Mouse (Mus musculus) 416B (cell line): ENCODE measurements around the gene Adipor2.
A peak's percentile ranks its signal among the peaks of the same experiment; 100 is the strongest.
"Not testable (repeated sequence)": the region's sequence is repeated elsewhere in the genome, so short reads cannot be mapped to it uniquely, and the experiment has no call there.

Experiments used
- DNase-seq: peaks from one replicate; pipeline ENCODE4 v3.0.0; 2011; ENCODE audit warnings: low read depth

Adipor2 gene

DNA sequence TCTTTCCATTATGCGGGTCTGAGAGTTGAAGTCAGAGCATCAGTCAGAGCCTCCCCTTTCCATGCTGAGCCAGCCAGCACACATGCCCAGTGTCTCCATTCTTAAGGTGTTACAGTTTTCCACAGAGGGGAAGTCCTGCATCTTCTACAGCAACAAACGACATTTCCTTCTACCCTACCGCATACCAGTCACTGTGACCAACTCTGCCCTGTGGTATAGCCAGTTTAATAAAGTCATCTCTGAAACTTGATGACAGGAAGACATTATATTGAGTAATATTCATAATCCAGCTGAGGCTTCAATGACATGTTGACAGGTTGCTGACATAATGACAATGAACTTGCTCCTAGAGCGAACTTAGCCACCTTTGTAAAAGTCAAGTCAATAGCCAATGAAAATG is 26.8 kb downstream of the Adipor2 start:
- DNase-seq, result peak; percentile 85

DNA sequence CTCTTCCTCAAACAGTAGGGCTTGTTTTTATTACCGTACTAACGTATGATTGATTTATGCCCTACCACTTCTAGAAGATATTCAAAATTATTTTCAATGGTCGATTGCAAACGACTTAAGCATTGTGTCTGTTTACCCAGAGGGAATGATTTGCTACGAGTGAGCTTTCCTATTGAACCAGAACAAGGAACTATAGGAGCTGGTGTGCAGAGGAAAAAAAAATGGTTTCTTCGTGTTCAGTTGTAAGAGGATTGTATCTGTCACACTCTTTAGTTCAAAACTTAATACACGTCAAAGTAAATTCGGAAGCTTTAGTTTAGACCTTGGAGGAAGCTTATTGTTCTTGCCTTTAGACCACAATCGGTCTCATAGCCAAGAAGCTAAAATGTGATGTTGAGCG is 28.4 kb downstream of the Adipor2 start:
- DNase-seq, result no peak

DNA sequence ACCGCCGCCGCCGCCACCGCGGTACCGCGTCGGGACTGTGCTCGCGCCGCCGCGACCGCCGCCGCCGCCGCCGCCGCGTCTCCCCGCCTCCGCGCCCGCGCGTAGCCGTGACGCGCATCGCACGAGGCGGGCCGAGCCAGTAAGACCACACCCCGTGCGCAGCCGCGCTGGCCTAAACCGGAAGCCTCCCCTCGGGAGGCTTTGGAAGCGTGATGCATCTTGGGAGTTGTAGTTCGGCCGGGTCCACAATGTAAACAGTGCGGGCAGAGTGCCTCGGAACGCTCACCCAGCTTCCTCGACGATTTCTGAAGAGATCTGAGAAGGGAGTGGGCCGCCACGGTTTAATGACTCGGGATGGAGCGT is 28.9 kb downstream of the Adipor2 start:
- DNase-seq, result peak; percentile 96

DNA sequence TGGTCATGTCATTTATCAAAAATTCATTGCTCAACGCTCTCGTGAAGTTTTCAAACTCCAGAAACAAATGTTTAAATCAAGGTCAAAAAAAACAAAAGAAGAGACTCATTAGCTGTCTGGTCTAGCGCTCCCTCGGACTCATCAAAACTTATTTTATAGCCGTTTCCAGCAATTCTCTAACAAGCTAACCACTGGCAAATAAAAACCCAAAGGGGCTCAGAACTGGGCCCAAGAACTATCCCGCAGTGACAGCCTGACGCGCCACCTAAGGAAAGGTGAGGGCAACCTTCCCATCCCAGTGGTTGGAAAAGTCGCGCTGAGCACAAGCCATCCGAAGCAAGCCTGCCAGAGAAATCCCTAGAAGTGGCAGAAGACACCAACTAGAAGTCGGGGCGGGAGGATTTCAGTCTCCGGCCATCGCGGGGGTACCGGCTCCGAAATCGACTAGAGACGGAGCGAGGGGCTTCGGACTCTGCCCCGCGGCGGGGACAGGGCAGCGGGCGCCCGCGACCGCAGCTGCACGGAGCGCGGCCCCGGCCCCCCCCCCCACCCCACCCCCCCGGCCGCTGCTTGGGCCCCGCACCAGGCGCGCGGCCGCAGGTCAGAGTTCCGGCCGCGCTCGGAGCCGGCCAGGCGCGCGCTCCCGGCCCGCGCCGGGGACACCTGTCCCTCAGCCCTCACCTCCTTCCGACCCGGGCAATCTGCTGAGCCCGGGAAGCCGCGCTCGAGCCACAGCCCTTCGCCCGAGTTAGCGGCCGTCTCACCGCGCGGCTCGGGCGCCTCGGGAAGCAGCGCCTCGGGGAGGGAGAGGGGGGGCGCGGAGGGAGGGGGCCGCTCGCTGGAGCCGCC is 29.5 kb downstream of the Adipor2 start:
- DNase-seq, result peak; percentile 41

DNA sequence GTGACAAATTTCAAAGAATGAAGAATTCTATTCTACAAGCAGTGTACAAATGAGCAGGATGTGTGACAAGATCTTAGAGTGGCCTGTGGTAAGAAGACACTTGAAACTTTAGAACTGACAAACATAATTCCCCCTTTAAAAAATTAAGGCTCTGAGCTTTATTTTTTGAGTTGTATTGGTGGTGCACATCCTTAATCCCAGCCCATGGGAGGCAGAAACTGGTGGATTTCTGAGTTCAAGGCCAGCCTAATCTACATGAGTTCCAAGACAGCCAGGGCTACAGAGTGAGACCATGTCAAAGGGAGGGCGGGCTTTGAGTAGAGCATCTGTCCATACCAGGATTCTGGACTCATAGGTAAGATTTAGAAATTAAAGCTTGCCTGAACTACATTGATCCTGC is 30.7 kb downstream of the Adipor2 start:
- DNase-seq, result peak; percentile 65

DNA sequence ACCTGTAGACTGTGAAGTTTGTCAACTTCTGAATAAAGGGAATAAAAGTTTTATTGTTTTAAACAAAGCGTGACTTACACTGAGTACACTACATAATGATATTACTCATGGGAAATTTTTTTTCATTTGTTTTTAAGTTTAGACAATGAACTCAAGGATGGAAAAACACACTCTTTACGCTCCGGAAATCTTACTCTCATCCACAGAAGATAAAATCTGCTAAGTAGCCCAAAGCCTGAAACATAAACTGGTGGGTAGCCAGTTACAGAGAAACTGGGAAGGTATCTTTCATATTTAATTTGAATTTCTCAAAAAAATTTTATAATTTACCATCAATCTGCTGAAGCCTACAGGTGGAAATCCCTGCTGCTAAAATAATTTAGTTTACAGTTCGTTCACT is 31.1 kb downstream of the Adipor2 start:
- DNase-seq, result peak; percentile 66

DNA sequence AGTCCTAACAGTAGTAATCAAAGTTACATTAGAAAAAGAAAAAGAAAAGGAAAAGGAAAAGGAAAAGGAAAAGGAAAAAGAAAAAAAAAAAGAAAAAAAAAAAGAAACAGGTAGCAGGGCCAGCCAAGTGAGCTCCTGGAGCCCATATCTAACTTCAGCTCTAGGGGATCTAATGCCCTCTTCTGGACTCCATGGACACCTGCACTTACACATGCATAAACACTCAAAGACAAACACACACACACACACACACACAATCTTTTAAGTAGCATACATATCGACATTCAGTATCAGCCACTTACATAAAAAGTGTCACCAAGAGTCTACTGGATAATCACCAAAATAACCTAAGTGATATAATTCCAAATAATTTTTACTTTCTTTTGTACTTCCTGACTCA is 31.8 kb downstream of the Adipor2 start:
- peak; percentile 69 for DNase-seq

DNA sequence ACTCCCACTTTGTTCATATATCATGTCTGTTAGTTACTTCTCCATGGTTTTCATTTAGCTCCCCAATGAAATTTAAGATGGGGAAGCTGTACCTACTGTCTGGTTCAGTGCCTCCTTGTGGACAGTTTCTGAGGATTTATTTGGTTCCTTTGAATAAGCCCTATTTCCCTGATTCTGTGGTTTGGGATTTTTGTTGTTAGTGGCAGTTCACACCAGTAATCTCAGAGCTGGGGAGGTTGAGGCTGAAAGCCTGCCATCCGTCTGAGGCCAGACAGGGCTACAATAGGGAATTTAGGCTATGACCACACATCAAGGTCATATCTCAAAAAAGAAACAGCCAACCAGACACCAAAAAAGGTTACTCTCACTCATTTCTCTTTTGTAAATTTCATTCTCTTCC is 38.9 kb downstream of the Adipor2 start:
- DNase-seq, result peak; percentile 62

DNA sequence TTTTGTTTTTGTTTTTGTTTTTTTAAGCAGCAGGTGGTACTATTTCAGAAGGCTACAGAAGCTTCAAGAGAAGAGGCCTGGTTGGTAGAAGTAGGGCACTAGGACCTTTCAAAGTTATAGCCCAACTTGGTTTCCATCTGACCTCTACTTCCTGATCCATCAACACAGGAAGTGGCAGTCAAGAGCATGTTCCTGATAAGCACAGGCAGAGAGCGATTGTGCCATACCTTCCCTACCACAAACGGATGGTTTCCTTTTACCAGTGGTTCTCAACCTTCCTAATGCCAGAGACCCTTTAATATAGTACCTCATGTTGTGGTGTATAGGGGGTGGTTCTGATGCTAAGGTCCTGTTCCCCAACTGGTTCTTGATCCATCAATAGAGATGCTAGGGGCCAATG is 39.9 kb downstream of the Adipor2 start:
- DNase-seq, result peak; percentile 99

DNA sequence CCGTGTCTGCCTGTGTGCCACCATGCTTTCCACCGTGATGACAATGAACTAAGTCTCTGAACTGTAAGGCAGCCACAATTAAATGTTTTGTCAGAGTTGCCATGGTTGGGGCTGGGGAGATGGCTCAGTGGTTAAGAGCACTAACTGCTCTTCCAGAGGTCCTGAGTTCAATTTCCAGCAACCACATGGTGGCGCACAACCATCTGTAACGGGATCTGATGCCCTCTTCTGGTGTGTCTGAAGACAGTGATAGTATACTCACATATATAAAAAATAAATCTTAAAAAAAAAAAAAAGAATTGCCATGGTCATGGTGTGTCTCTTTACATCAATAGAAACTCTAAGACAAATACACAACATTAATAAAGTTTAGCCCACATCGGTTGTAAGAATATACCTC is 42.5 kb downstream of the Adipor2 start:
- DNase-seq, result no peak

DNA sequence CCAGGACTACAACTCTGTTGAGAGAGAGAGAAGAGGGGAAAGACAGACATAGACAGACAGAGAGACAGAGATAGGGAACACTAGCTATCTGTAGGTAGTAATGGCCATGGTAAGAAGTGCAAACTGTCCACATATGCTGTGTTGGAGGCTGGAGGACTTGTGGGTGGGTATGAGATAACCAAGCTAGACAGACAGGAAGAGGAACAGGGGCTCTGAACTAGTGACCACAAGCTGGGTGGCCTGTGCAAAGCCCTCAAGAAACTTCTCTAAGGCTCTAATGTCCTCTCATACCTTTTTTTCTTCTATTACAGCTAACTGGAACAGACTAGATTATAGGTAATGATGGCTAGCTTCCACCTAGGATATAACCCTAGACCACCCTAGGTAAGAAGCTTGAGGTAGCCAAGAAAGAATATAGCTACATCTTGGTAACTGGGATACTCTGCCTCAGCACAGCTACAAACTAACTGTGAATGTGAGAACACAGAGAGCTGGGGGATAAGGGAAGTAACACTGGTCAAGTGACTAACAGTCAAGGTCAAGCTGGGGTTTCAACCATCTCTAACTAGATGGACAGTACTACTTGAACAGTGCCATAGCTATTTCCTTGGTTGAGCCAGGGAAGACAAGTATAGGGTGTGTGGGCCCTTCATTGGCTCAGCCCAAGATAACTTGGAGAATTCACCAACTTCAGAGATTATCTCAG is 44.4 kb downstream of the Adipor2 start:
- peak; percentile 85 for DNase-seq

DNA sequence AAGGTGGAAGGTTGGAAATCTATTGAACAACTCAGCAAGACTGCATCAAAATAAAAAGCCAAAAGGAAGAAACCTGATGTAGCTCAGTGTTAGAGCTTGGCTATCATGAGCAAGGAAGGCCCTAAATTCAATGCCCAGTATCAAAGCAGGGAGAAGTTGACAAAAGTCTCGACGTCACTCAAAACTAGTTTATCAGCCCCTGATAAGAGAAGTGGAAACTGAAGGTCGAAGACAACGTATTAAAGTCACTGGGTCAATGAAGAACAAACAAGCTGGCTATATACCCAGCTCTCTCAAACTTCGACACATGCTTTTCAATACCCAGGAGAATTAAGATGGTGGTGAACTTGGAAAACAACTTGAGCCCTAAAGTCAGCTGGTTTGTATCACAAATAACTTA is 45.3 kb downstream of the Adipor2 start:
- no peak for DNase-seq

DNA sequence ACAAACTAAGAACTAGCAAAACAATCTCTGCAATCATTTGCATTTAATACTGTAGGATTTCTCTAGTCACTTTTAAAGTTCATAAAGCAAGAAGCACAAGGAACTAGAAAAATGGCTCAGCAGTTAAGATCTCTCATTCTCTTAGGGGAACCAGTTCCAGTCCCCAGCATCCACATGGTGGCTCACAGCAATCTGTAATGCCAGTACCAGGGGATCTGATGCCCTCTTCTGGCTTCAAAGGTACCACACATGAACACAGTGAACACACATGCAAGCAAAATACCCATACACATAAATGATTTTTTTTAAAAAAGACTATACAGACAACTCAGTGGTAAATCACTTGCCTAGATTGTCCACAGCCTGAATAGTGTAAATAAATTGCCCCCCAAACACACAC is 45.9 kb downstream of the Adipor2 start:
- DNase-seq, result peak; percentile 70

DNA sequence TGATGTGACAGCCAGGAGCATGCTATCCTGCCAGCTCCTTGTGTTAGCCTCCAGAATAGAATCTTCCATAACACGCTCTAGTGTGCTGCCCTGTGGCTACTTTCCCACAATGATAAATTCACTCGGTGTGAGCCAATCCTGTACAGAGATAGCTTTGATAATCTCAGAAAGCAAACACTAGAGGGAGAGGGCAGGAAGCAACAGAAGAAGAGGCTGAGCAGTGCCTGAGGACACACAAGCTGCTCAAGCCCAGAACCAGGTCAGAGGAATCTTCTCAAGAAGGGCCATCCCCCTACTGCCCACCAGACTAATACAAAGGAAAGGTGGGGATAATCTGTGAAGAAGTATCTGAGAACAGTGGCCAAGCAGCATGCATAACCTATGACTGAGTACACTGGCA is 50.1 kb downstream of the Adipor2 start:
- DNase-seq, result no peak

DNA sequence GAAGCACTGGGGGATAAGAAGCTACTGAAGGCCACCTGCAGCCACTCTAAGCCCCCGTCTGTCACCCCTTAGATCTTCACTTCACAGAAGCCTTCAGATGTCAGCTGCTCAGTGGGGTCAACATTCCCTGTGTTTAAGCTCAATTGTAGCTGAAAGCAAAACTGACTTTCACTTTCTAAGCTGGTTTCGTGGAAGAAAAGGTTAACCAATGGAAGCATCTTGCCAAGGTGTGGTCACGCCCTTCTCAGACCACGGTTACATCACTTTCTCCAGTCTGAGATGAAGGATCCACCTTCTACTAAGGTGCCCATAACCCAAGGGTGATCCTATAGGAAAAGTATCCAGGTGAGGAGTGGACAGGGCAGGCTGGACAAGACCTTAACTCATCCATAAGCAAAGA is 50.7 kb downstream of the Adipor2 start:
- not testable (repeated sequence) for DNase-seq

DNA sequence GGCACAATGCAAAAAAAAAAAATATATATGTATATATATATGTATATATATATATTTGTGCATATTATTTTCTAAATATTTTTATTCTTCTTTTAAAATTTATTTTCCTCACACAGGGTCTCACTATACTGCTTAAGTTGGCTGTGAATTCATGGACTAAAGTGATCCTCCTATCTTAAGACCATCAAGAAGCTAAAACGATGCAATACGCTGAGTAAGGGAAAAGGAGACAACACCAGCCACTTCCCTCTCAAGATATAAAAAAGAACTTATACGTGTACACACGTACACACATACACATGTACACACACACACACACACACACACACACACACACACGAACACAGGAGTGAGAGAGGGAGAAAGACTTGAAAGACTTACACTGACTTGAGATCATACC is 53.9 kb downstream of the Adipor2 start:
- DNase-seq, result no peak

DNA sequence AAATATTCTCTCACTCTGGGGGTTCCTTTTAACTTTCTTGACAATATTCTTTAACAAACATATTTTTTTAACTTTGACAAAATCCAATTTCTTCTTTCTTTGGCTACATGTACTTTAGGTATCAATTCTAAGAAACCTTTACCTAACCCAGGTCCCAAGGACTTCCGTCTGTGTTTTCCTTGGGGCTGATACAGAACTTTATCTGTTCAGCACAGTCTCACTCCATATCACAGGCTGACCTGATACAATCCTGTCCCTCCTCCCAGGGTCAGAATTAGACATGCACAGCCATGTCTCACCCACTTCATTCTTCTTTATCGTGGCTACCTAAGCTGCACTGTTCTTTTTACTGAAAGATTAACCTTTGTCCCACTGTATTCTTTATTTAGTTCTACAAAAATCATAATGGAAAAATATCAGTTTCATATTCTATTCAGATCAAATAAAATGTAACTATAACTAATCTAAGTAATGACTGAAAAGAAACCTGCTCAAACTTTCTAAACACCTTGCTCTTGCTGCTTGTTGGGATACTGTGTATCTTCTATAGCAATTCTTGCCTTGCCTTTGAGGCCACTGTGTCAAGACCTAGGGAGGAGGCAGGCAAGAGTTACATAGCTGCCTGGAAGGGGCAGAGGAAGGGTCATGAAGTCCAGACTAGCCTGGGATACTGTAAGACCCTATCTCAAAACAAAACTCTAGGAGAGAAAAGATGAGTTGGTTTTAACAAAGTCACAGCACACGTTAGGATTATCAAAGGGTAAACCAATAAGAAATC is 56.4 kb downstream of the Adipor2 start:
- no peak for DNase-seq

DNA sequence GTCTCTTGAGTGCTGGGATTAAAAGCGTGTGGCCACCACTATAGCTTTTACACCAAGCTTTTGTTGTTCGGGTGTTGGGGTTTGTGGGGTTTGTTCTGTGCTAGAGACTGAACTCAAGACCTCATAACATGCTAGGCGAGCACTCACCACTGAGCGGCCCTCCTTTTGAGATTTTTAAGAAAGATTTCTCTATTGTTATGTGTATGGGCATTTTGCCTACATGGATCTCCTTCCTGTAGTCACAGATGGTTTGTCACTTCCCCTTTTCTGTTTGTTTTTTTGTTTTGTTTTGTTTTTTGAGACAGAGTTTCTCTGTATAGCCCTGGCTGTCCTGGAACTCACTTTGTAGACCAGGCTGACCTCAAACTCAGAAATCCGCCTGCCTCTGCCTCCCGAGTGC is 57.3 kb downstream of the Adipor2 start:
- peak; percentile 51 for DNase-seq

DNA sequence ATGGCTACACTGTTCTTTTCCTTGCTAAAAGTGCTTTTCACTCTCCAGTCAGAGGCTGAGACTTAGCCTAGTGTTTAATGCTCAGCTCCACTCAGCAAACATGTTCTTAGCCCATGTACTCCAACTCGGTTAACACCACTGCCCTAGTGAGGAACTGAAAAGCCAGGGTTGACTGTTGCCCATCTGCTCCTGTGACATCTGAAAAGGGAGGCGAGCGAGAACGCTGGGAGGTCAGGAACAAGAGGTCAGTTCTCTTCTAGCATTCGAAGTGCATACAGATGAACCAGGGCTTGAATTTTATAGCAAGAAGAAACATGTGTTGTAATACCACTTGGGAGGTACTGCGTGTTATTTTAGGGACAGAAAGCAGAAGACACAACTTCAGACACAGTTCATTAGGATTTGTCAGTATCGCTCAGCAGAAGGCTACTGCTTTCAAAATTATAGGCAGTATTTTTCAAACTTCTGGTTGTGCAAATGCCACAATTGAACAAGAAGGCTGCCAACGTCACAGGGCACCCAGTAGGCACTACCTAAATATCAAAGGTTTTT is 59.4 kb downstream of the Adipor2 start:
- no peak for DNase-seq

DNA sequence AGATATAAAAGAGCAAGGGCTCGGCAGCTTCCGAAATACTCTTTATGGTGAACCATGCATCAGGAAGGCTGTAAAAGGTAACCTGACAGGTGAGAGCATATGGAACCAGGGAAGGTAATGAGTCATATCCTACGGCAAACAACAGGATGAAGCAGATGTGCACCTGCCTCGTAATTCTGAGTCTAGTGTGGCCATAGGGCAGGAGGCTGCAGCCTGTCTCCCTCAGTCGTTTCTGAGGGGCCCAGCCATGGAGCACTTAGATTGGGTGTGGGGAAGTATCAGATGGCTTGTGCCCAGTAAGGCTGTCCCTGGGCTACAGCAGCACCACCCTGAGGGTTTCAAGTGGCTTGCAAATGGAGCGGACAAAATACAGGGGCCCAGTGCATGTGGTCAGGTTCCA is 65.0 kb downstream of the Adipor2 start:
- no peak for DNase-seq

DNA sequence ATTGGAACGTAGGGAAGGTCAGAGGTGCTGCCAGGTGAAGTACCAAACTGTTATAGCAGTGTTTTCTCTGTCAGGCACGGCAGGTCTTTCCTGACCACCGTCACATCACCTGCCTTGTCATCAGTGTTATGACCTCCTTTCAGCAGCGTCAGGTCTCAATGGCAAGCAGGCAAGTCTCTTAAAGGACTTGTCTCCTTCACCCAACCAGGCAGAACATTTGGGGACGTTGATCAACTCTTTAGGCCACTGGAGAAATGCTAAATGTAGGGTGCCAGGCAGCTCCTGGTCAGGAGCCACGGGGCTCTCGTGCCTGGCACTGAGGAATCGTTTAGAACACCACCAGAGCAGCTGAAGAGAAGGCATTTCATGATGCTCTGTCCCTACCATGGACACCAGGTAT is 65.8 kb downstream of the Adipor2 start:
- DNase-seq, result no peak

DNA sequence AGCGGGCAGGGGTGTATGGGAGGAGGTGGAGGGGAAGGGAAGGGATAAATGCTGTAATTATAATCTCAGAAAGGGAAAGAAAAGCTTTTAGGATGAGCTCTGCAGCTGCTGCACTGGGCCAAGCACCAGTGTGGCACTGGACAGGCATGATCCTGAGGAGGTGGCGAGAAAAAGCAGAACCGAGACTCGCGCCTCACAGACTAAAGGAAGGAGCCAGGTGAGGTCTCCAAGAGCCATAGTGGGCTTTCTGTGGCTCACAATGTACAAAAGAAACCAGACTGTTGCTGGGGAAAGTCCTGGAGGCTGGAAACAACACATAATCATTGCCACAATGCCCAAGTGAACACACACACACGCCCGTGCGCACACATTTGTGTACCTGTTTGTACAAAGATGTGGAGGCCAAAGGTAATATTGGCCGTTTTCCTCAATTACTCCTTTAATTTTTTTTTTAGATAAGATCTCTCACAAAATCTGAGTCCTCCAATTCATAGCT is 66.8 kb downstream of the Adipor2 start:
- no peak for DNase-seq
